Mouse (Mus musculus): ENCODE data around the gene Tectb.
A peak's percentile ranks its signal among the peaks of the same experiment; 100 is the strongest.
"Not testable (repeated sequence)": the region's sequence is repeated elsewhere in the genome, so short reads cannot be mapped to it uniquely, and the experiment has no call there.

Tectb gene

DNA sequence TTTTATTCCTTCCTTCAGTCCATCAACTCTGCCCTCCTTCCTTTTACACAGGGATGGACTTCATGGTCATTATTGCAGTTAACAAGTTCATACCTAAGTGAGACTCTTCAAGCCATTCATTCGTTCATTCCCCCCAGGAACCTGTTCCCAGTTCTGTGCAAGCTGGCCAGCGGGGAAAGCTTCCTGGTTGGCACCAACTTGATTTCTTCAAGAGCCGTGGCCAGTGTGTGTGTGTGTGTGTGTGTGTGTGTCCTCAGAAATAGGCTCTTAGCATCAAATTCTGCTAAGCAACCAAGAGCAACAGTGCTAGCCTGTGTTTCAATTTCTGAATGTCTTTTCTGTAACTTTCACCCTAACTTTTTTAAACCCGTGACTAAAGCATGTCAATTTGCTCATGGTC is 14.6 kb upstream of the Tectb start:
- no peak for DNase-seq (ENCODE audit: low spot score)

DNA sequence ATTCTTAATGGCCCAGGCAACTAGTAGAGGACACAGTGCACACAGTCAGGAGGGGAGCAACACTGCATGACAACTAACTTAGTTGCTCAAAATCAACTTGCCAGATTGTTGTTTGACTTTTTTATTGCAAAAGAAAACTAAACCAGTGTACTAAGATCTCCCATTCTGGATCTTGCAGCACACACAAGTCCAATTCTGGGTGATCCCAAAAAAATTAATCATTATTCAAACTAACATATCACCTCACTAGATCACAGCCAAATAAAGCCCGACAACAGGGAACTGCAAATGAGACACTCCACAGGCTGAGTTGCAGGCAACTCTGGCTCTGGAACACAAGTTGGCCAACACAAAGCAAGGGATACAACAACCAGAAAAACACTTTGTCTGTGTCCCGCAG is 13.8 kb upstream of the Tectb start:
- no peak for DNase-seq (ENCODE audit: low spot score)

DNA sequence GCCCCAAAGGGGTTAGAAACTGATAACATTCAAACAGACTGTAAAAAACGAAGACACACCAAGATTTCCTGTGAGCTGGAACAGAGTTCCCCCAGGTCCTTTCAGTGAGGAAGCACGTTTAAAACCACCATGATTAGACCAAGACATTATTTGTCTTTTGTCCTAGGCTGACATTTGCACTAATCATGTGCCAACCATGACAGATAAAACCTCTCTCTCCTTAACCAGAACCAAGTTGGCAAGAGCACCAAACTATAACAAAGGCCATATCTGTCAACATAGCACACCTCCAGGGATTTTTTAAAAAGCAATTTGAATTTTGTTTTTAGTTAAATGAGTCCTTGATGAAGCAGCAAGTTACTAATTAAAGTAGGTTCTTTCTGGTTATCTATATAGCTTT is 12.8 kb upstream of the Tectb start:
- no peak for DNase-seq (ENCODE audit: low spot score)

DNA sequence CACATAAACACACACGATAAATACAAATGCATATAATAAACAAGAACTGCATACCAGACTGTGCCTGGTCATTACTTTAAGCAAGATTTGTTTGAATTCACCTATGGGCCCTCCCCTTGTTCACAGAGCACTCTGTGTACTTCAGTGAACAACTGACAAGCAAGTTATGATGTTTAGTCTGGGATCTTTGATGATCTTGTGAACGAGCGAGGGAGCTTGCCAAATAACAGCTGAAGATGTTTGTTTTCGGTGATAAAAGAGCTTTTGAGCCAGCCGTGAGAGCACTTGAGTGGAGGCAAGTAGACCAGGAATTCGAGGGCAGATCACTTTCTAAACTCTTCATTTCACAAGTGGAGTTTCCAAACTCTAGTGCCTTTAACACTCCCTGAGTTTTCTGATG is 12.2 kb upstream of the Tectb start:
- DNase-seq (ENCODE audit: low spot score): no peak

DNA sequence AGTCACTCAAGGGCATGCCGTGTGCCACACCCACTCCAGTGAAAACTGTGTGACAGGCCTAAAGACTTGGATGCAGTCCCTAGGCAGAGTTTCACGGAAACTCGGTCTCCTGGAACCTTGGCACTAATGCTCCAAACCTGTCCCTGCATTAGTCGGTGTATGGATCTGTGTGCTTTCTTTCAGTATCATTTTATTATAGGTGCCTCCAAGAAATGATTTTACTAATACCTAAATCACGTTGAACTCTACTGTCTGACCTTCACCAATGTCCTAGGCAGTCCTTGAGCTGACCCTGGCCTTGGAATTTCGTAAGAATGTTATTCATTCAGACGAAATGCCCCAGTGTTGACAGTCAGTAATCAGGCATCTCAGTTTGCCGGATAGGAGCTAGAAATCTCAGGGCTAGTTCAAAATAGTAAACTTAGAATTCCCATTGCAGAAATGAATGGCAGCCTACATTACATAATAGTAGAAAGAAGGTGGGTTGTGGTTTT is 11.2 kb upstream of the Tectb start:
- not testable (repeated sequence) for DNase-seq (ENCODE audit: low spot score)

DNA sequence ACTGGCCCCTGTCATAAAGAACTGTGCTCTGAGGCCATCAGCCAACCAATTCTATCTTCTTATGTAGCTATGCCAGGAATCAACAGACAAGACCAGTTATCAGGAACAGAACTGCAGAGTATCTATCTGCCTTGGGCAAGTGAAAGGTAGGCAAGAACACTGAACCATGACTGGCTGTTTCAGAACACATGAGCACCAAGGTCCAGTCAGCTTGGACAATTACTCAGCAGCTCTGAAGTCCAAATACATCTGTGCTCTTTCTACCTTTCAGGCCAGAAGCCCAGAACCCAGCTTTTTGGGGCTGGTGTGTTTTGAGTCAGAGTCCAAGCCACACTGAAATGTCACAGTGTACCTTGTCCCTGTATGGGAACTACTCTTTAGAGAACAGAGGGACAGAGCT is 10.1 kb upstream of the Tectb start:
- DNase-seq (ENCODE audit: low spot score): no peak

DNA sequence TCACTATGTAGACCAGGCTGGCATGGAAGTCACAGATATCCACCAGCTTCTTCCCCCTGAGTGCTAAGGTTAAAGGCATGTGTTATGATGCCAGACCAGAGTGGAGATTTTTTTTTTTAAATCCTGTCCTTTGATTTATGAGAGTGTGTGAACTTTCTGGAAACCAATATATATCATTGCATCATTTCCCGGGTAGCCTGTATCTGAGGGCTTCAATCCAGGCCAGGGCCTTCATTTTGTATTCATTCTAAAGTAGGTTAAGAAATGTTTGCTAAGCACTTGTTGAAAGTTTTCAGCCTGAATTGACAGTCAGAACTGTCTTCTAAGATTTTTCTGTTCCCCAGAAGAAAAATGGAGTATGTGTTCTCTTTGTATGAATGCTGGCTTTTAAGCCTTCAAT is 8.9 kb upstream of the Tectb start:
- DNase-seq (ENCODE audit: low spot score): no peak

DNA sequence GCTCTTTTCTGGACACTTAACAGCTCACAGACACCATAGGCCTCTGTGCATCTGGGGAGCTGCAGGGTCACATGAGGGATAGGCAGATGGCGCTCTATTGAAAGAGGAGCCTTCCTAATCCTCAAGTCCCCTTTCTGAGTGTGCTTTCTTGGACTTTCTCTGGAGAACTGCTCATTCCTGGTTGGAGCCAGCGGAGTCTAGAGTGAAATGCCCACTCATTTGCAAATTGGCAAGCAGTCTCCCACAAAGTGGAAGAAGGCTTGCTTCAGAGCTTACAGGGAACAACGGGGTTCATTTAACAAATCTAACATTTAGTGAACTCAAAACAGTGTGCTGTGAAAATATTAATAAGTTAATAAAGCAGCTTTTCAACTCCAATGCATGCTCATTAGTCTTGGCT is 3.4 kb upstream of the Tectb start:
- no peak for DNase-seq (ENCODE audit: low spot score)

DNA sequence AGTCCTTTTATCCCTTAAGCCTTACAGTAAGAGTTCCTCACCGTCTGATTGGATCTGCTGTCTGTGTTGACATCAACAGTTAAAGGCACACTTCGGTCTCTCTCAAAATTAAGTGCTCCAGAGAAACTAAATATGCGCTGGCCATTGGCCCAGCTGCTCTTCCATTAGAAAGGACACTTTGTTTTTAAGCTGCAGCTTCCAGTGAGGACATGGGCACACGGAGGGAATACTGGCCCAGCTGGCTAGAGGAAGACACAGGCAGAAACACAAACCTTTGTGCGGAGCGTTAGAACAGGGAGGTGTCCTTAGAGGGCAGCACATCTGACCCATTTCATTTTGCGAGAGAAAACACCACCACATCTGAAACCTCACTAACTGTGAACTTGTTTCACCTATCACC is 3.9 kb downstream of the Tectb start:
- DNase-seq (ENCODE audit: low spot score): no peak

DNA sequence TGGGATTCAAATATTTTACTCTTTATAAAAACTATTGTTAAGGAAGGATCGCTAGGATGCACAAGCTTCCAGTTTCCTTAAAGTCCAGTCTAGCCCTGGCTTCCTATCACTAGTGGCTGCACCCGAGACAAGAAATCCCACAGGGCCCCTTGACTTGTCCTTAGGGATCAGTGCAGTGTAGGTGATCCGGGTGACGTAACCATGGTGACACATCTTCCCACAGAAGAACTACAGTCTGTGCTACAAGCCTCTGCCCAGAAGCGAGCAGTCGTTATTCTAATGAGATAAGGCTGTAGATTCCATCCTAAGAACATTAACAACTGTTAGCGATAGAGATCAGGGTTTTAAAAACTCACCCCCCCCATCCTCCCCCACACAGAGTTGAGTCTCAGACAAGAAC is 4.5 kb downstream of the Tectb start:
- DNase-seq (ENCODE audit: low spot score): no peak

DNA sequence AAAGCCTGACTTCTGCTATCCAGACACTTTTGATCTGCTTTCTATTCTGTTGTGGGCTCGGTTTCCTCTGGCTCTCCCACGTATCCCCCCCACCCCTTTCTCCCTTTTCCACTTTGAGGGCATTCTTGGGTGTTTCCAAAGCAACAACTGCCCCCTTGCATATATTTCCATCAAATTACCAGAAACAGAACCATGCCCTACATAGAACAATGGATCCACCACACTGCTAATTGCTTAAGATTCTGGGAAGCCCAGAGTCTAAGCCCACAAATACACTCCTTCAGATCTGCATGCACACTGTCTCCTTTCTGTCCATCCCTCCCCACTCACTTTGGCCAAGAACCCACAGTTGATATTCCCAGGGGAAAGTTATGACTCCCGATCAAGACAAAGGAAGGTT is 5.1 kb downstream of the Tectb start:
- no peak for DNase-seq (ENCODE audit: low spot score)

DNA sequence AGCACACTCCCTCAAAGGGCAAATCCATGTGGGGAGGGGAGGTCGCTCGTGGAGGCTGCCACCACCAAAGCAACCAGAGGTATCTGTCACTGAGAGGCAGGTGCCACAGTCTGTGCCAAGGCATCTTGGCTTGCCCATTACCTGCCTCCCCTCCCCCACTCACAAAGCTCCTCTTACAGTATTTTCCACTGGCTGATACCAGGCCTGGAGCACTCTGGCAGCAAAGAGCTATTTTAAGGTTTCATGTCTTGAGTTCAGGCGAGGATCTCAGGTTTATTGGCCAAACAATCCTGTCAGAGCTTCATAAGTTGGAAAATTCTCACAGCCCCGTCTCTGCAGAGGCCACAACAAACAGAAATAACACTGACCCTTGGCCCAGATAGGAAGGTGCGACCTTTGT is 9.5 kb downstream of the Tectb start:
- no peak for DNase-seq (ENCODE audit: low spot score)

DNA sequence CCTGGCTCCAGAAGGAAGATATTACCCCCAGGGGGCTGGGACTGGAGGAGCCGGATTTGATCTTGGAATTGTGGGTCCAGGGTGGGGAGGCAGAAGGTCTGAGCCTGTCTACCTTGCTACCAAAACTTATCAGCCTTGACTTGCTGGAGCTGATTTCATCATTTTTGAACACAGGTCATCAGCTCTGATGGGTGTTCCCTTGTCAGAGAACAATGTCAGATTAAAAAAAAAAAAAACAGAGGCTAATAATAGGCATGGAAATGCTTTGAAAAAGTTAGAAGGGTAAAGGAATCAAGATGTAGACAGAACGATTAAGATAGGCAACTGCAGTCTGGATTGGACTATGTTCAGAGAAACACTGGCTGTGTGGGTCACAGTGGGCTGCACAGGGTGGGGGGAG is 11.1 kb downstream of the Tectb start:
- no peak for DNase-seq (ENCODE audit: low spot score)

DNA sequence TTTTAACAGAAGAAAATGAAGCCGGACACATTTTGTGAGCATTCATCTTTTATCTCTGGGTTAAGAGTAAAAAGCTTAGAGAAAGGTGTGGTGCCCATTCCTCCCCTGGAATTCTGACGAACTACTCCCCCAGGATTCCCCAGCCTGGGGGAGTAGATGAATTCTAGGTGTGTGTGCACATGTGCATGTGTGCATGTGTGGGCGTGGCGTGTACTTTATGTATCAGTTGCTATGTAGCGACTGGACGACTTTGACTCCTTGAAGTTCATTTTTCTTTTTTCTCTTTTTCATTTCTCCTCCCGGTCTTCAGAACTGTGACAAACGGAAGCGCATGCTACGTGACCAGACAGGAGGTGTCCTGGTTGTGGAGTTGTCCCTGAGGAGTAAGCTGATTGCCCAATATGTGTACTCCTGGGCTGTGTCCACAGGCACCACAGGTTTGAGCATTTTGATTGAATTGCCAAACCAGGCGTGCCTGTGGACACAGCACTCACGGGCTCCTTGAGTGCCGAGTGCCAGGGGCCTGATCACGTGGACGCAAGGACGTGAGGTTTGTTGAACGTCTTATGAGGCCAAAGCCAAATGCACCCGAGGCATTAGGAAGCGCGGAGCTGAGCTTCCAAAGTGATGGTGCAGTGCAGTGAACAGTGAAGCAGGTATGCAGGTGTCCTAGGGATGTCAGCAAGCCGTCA is 11.9 kb downstream of the Tectb start:
- no peak for DNase-seq (ENCODE audit: low spot score)

DNA sequence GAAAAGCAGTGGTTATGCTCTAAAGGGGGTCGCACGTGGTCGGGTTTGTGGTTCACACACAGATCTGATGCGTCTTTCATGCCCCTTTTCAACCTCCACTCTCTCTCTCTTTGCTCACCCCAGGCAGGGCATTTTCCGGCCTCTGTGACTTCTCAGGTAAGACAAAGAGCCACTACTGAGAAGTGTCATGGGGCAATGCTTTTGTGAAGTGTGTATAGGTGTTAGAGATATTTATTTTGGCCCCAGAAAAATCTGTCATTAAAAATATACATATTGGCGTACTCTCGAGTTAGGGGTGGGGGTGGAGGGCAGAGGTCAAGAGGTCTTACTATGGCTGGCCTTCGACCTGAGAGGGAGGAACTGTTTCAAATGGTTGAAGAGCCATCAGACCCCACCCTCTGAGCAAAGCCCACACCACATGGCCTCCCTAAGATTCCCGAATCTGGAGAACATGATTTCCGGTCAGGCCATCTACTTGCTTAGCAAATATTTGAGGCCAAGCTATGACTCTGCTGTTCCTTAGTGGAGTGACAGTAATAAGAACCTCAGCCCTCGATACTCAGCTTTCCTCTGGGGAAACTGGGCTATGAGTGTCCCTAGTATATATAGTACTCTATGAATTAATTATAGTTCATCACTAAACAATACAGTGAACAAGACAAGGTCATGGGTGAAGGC is 13.3 kb downstream of the Tectb start:
- no peak for DNase-seq (ENCODE audit: low spot score)

DNA sequence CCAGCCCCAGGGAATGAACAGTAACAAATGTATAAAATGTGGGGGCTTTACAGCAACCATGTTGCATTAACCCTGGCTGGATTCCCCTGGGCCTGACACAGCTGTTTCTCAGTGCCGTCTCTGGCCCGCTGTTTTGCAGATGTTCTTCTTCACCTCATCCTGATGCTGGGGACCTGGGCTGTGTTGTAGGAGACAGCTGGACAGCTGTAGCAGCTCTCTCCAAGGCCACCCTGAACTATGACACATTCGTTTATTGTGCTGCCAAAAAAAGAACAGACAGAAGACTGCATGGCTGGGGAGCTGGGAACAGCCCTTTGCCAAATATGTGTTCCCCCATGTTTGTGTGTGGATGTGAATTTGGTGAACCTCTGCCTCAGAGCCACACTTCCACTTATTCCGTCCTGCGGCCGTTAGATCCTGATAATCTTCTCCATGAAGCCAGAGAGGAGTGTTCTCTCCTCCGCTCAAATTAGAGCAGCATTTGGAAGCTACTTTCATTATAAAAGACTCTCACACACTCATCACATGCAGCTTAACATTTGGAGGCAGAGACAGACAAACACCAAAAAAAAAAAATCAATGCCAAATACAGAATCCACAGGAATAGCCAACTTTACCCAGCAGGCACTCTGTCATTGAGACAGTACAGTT is 14.1 kb downstream of the Tectb start:
- no peak for DNase-seq (ENCODE audit: low spot score)

DNA sequence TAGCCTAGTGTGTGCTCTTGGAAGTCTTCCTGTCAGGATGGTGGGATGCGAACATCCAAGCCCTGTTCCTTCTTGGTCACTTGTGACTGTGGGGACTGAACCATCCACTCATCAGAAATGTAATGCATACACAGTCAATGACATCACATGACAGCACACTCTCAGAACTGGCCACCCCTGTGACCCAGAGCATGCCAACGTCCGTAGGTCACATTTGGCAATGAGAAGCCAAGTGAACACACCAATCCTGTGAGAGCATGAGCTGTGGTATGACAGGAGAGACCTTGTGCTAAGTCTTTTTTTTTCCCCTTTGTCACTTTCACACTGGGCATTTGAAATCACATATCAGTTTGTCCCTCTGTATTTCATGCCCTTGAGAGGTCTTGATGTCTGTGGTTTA is 15.0 kb downstream of the Tectb start:
- DNase-seq (ENCODE audit: low spot score): no peak

DNA sequence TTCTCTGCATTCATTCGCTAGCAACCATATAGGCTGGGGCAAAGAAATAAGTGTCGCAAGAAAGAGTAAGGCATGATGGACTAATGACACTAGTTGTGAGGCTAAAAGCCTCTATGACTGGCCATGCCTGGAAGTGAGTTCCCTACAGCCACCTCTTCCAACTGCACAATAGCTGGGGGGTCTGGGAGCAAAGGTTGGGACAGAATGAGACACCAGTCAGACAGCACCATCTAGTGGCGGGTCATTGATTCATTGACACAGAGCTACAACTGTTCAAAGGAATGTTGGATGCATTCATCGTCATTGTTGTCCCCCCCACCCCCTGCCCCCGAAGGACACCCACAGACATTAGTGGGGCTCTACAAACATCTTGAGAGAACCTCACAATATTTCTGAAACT is 17.8 kb downstream of the Tectb start:
- DNase-seq (ENCODE audit: low spot score): peak; percentile 53

DNA sequence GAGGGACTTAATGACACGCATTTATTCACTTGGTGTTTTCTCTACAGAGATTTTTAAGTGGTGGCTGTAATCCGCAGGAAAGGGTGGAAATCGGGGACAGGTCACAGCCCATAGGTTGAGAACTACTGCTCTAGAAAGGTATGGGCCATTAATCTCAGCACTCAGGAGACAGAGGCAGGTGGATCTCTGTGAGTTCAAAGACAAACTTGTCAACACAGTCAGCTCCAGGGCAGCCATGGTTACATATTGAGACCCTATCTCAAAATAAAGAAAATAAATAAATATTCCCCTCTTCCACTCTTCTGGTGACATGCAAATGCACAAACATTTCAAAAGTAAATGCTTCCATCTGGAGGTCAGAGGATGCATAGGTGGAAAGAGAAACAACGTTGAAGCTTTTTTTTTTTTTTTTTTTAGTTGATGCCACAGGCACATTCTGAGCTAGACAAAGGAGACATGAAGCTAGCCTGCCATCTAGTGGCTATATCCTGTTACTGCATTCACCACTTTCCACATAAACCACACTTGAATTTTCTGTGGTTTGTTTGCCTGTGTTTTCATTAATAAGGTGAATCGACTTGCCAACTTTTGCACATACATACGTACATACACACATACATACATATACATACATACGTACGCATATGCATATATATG is 26.1 kb downstream of the Tectb start:
- DNase-seq (ENCODE audit: low spot score): peak; percentile 61

DNA sequence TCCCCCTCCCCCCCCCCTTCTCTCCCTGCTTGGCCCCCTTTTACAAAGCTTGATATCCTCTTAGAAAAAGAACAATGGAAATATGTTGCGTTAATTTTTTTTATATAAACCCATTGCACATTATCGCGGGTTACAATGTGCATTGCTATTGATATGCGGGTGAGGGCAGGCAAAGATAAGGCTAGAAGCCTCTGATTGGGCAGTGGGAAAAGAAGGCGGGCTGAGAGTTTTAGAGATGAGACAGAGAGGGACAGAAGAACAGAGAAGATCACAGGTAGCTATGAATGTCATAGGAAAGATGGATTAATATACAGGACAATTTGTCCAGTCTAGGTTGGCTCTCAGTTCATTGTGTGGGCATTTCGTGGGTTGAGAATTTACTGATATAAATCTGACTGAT is 26.7 kb downstream of the Tectb start:
- no peak for DNase-seq (ENCODE audit: low spot score)

DNA sequence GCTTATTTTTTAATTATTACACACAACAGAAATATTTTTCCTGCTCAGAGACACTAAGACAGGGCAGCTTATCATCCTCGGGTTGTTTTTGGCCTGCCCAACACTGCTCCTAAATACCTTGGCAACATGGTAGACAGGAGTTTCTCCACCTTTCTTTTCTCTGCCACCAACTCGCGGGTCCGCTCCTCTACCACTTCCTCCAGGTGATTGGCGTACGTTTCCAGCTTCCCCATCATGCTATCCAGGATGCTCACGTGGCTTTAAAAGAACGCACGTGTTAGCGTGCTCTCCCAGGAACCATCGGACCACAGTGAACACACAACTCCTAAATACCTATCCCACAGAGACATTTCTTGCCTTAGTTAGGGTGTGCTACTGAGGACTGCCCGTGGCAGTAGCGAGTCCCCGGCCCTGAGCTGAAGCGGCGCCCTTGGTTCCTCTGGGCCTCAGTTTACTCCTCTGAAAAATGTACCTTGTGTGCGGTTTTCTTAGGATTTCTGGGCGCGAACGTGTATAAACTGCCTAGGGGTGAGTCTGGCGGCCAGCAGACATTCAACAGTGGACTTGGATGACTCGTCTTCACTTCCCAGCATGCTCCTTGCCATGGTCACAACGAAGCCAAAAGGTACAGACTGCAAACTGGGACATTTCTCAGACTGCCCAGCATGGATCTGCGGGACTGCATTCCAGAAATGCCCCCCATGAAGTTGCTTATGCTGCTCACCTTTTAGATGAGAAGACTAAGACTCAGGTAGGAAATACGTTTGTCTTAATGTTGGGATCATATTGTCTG is 27.4 kb downstream of the Tectb start:
- DNase-seq (ENCODE audit: low spot score): no peak

DNA sequence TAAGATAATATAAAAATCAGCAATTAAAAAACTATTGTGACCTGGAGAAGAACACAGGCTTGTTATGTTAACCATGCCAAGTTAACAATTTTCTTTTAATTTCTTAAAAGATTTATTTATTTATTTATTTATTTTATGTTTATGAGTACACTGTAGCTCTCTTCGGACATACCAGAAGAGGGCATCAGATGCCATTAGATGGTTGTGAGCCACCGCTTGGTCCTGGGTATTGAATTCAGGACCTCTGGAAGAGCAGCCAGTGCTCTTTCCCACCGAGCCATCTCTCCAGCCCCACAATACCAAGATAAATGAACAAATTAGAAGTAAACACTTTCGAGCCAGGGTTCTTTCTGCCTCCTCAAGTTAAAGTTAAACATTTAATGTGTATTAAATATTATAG is 28.1 kb downstream of the Tectb start:
- DNase-seq (ENCODE audit: low spot score): no peak

Measured in layer of hippocampus, adult 9-10 months (tissue).